Mouse (Mus musculus): ENCODE data around the gene Slc26a3. TPM values are rescaled to one million over a fixed set of nuclear protein-coding genes. Genes with fewer than 3 reads are reported as not detected.

Slc26a3 gene
- polyA plus RNA-seq, 2 experiments: 0.02 to 0.18 TPM

- 65% methylated on average over 5 of the region's 5 CpGs for WGBS (ENCODE audit: insufficient replicate concordance)
- no peak for ATAC-seq (ENCODE audit: insufficient read depth)
These were observed 22.9 kb upstream of the Slc26a3 start for GRCm38 (mm10) chr12:31367721-31368120.

DNA sequence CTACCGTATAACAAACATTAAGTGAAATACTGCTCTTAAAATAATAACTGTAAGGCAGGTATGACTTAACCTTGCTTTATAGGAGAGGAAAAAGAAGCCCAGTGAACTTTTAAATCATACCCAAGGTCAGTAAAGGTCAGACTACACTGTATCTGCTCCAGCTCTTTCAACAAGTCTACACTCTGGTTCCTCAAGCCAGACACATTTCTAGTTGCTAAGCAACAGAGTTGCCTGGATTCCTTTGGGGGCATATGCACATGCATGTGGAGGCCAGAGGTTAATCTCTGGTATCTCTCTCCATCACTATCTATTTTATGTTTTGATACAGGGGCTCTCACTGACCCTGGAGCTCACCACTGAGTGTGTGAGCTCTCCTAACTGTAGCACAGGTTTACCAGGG is 21.6 kb upstream of the Slc26a3 start:
- H3K27ac ChIP-seq: no peak overlapping the region
- H3K4me2 ChIP-seq (ENCODE audit: low read depth): no peak overlapping the region
- H3K4me3 ChIP-seq (ENCODE audit: insufficient read depth in 1 of 2, low read depth in 2 of 2, low read length in 2 of 2): no peak overlapping the region
- no peak for DNase-seq (ENCODE audit: low read depth in 3 of 3, low spot score in 3 of 3)
- H3K9me3 ChIP-seq (ENCODE audit: control insufficient read depth, low read length): no peaks in the 10 kb centered on the region
- H3K9ac ChIP-seq (replicated peaks): no peak overlapping the region
- no peak for TF ChIP-seq CTCF (IDR thresholded peaks at IDR 0.05; ENCODE audit: low read depth)
- no peak for TF ChIP-seq EP300 (IDR thresholded peaks at IDR 0.05; ENCODE audit: low read depth)
- H3K36me3 ChIP-seq (replicated peaks; ENCODE audit: control insufficient read depth, insufficient read depth, low read depth): no peaks in the 10 kb centered on the region
- 69% methylated on average over 1 of the region's 1 CpGs for WGBS (ENCODE audit: insufficient replicate concordance)
- no peak for ATAC-seq (ENCODE audit: insufficient read depth)
- H3K4me1 ChIP-seq (replicated peaks; ENCODE audit: control insufficient read depth in 2 of 2, insufficient read depth in 2 of 2, low read length in 1 of 2): no peaks in the 10 kb centered on the region
- H3K27me3 ChIP-seq (ENCODE audit: control insufficient read depth, insufficient read depth, low read length): no peaks in the 10 kb centered on the region

More at GRCm38 (mm10) chr12:31367721-31368120, 22.9 kb upstream of the Slc26a3 start:
- no peak overlapping the region for H3K4me3 ChIP-seq (ENCODE audit: insufficient read depth in 1 of 2, low read depth in 2 of 2, low read length in 2 of 2)
- H3K27me3 ChIP-seq (ENCODE audit: control insufficient read depth, insufficient read depth, low read length): no peaks in the 10 kb centered on the region
- TF ChIP-seq CTCF (IDR thresholded peaks at IDR 0.05; ENCODE audit: low read depth) (no peak), EP300 (IDR thresholded peaks at IDR 0.05; ENCODE audit: low read depth) (no peak)
- no peak overlapping the region for H3K4me2 ChIP-seq (ENCODE audit: low read depth)
- H3K27ac ChIP-seq: no peak overlapping the region
- H3K4me1 ChIP-seq (replicated peaks; ENCODE audit: control insufficient read depth in 2 of 2, insufficient read depth in 2 of 2, low read length in 1 of 2): no peaks in the 10 kb centered on the region
- H3K9ac ChIP-seq (replicated peaks): no peak overlapping the region
- H3K9me3 ChIP-seq (ENCODE audit: control insufficient read depth, low read length): no peaks in the 10 kb centered on the region
- no peaks in the 10 kb centered on the region for H3K36me3 ChIP-seq (replicated peaks; ENCODE audit: control insufficient read depth, insufficient read depth, low read depth)
- no peak for DNase-seq (ENCODE audit: low read depth in 3 of 3, low spot score in 3 of 3)

DNA sequence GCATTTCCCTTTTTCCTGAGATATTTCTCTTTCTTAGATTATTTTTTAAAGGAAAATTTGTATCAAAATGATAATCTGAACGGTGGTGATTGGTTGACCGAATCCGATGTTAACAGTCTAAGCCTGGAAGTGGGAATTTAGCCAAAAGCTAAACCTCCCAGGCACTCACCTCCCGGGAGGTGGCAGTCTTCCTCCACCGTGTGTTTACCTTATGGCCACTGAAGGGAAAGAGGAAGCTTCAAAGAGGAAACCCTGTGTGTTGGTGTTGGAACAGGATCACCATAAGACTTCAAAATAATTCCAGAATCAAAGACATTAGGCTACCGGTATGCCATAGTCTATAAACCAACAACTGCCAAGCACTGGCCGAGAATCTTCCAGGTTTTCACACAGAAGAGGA is 21.0 kb upstream of the Slc26a3 start:
- H3K4me3 ChIP-seq (ENCODE audit: insufficient read depth in 1 of 2, low read depth in 2 of 2, low read length in 2 of 2): no peak overlapping the region
- no peak overlapping the region for H3K9ac ChIP-seq (replicated peaks)
- no peak overlapping the region for H3K4me2 ChIP-seq (ENCODE audit: low read depth)
- H3K27ac ChIP-seq: no peak overlapping the region
- H3K27me3 ChIP-seq (ENCODE audit: control insufficient read depth, insufficient read depth, low read length): no peaks in the 10 kb centered on the region
- no peak for ATAC-seq (ENCODE audit: insufficient read depth)
- no peaks in the 10 kb centered on the region for H3K4me1 ChIP-seq (replicated peaks; ENCODE audit: control insufficient read depth in 2 of 2, insufficient read depth in 2 of 2, low read length in 1 of 2)
- no peak for TF ChIP-seq CTCF (IDR thresholded peaks at IDR 0.05; ENCODE audit: low read depth)
- TF ChIP-seq EP300 (IDR thresholded peaks at IDR 0.05; ENCODE audit: low read depth): no peak
- no peaks in the 10 kb centered on the region for H3K36me3 ChIP-seq (replicated peaks; ENCODE audit: control insufficient read depth, insufficient read depth, low read depth)
- DNase-seq (ENCODE audit: low read depth in 3 of 3, low spot score in 3 of 3): no peak
- H3K9me3 ChIP-seq (ENCODE audit: control insufficient read depth, low read length): no peaks in the 10 kb centered on the region
- 68% methylated on average over 7 of the region's 7 CpGs for WGBS (ENCODE audit: insufficient replicate concordance)

GRCm38 (mm10) chr12:31374603-31375282 is 15.9 kb upstream of the Slc26a3 start:
- Histone ChIP-seq H3K27me3 (ENCODE audit: control insufficient read depth, insufficient read depth, low read length) (no peaks in the 10 kb centered on the region), H3K4me2 (ENCODE audit: low read depth) (no peak overlapping the region), H3K27ac (no peak overlapping the region), H3K9ac (replicated peaks) (no peak overlapping the region), H3K4me1 (replicated peaks; ENCODE audit: control insufficient read depth in 2 of 2, insufficient read depth in 2 of 2, low read length in 1 of 2) (peaks cover 0 to 5% of the 10 kb centered on the region in 2 experiments; a peak in 2 of 4 replicates), H3K36me3 (replicated peaks; ENCODE audit: control insufficient read depth, insufficient read depth, low read depth) (no peaks in the 10 kb centered on the region), H3K9me3 (ENCODE audit: control insufficient read depth, low read length) (no peaks in the 10 kb centered on the region), H3K4me3 (ENCODE audit: insufficient read depth in 1 of 2, low read depth in 2 of 2, low read length in 2 of 2) (no peak overlapping the region)
- 25% methylated on average over 9 of the region's 9 CpGs for WGBS (ENCODE audit: insufficient replicate concordance)
- DNase-seq (ENCODE audit: low read depth in 3 of 3, low spot score in 3 of 3) (peak; percentile 45 to 55 (median 49)), ATAC-seq (ENCODE audit: insufficient read depth) (no peak)
- TF ChIP-seq CTCF (IDR thresholded peaks at IDR 0.05; ENCODE audit: low read depth) (peak; percentile 83), EP300 (IDR thresholded peaks at IDR 0.05; ENCODE audit: low read depth) (no peak)

DNA sequence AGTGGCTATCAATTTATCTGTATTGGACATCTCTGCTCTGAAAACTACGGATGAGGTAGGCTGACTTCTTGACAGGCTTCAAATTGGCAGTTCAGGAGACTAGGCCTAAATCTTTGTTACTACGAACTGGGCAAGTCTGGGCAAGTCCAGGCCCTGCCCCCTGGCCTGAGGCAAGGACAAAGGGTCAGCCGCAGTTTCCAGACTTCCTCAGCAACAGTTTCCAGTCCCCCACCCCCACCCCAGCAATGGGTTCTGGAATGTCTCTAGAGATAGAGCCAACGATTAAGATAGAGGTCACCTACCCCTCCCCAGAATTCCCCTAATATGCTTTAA is 15.4 kb upstream of the Slc26a3 start:
- Histone ChIP-seq H3K27ac (no peak overlapping the region), H3K4me3 (ENCODE audit: insufficient read depth in 1 of 2, low read depth in 2 of 2, low read length in 2 of 2) (no peak overlapping the region), H3K4me1 (replicated peaks; ENCODE audit: control insufficient read depth in 2 of 2, insufficient read depth in 2 of 2, low read length in 1 of 2) (peaks cover 0 to 5% of the 10 kb centered on the region in 2 experiments; a peak in 2 of 4 replicates), H3K4me2 (ENCODE audit: low read depth) (no peak overlapping the region), H3K36me3 (replicated peaks; ENCODE audit: control insufficient read depth, insufficient read depth, low read depth) (no peaks in the 10 kb centered on the region), H3K27me3 (ENCODE audit: control insufficient read depth, insufficient read depth, low read length) (no peaks in the 10 kb centered on the region), H3K9me3 (ENCODE audit: control insufficient read depth, low read length) (no peaks in the 10 kb centered on the region), H3K9ac (replicated peaks) (no peak overlapping the region)
- ATAC-seq (ENCODE audit: insufficient read depth) (no peak), DNase-seq (ENCODE audit: low read depth in 3 of 3, low spot score in 3 of 3) (no peak)
- WGBS (ENCODE audit: insufficient replicate concordance): 52% methylated on average over 4 of the region's 4 CpGs
- TF ChIP-seq CTCF (IDR thresholded peaks at IDR 0.05; ENCODE audit: low read depth): no peak
- TF ChIP-seq EP300 (IDR thresholded peaks at IDR 0.05; ENCODE audit: low read depth): no peak
